Mouse (Mus musculus): ENCODE measurements around the gene Krcc1.
A peak's percentile ranks its signal among the peaks of the same experiment; 100 is the strongest.

Gene Krcc1

GRCm38 (mm10) chr6:71271389-71272315, at the start of gene Krcc1:
TSS of gene Krcc1 (plus strand) at chr6:71271677.
- DNase-seq: peak; percentile 97

- no peak for DNase-seq
Measured at GRCm38 (mm10) chr6:71224184-71224943, 47.1 kb upstream of the Krcc1 start.

GRCm38 (mm10) chr6:71226544-71226943, 44.9 kb upstream of the Krcc1 start:
- DNase-seq: no peak

GRCm38 (mm10) chr6:71227157-71227770, 44.2 kb upstream of the Krcc1 start:
- no peak for DNase-seq

GRCm38 (mm10) chr6:71235121-71235520, 36.4 kb upstream of the Krcc1 start:
- DNase-seq: no peak

- DNase-seq: no peak
Measured at GRCm38 (mm10) chr6:71235944-71236343, 35.5 kb upstream of the Krcc1 start.

GRCm38 (mm10) chr6:71236506-71236905, 35.0 kb upstream of the Krcc1 start:
- DNase-seq: no peak

- DNase-seq: no peak
Measured at GRCm38 (mm10) chr6:71237031-71237431, 34.4 kb upstream of the Krcc1 start.

- no peak for DNase-seq
Measured at GRCm38 (mm10) chr6:71239069-71239750, 32.3 kb upstream of the Krcc1 start.

- no peak for DNase-seq
Measured at GRCm38 (mm10) chr6:71240831-71241230, 30.6 kb upstream of the Krcc1 start.

GRCm38 (mm10) chr6:71242811-71243210, 28.7 kb upstream of the Krcc1 start:
- no peak for DNase-seq

GRCm38 (mm10) chr6:71243258-71243657, 28.2 kb upstream of the Krcc1 start:
- DNase-seq: no peak

- DNase-seq: no peak
Measured at GRCm38 (mm10) chr6:71248420-71248819, 23.1 kb upstream of the Krcc1 start.

GRCm38 (mm10) chr6:71249615-71250014, 21.9 kb upstream of the Krcc1 start:
- no peak for DNase-seq

GRCm38 (mm10) chr6:71250951-71251350, 20.5 kb upstream of the Krcc1 start:
- no peak for DNase-seq

- DNase-seq: no peak
Measured at GRCm38 (mm10) chr6:71254456-71254855, 17.0 kb upstream of the Krcc1 start.

GRCm38 (mm10) chr6:71256166-71256565, 15.3 kb upstream of the Krcc1 start:
- no peak for DNase-seq

GRCm38 (mm10) chr6:71257375-71257774, 14.1 kb upstream of the Krcc1 start:
- no peak for DNase-seq

GRCm38 (mm10) chr6:71258562-71258961, 12.9 kb upstream of the Krcc1 start:
- DNase-seq: no peak

GRCm38 (mm10) chr6:71259166-71259565, 12.3 kb upstream of the Krcc1 start:
- DNase-seq: no peak

- no peak for DNase-seq
Measured at GRCm38 (mm10) chr6:71260051-71260640, 11.3 kb upstream of the Krcc1 start.

- DNase-seq: no peak
Measured at GRCm38 (mm10) chr6:71261060-71261459, 10.4 kb upstream of the Krcc1 start.
